Mouse (Mus musculus): ENCODE measurements at regions not wholly inside any gene's neighbourhood (a gene's known extent, or its start where the extent isn't known, plus 50 kb on each side); places are given as distances from the start of the nearest gene placed in this dataset.

GRCm38 (mm10) chr19:18444324-18444723, 187.3 kb downstream of the Ostf1 start:
- TF ChIP-seq CTCF (IDR thresholded peaks at IDR 0.05; ENCODE audit: low read depth) (no peak), EP300 (IDR thresholded peaks at IDR 0.05; ENCODE audit: low read depth) (no peak)
